Mouse (Mus musculus) ovary, adult 18-20 months (tissue): Measurements from ENCODE around the gene Ddo.

Source experiments
- DNase-seq: peaks from one replicate; pipeline ENCODE4 v3.0.0; 2022; ENCODE audit warnings: low spot score, mixed read lengths

Ddo gene

DNA sequence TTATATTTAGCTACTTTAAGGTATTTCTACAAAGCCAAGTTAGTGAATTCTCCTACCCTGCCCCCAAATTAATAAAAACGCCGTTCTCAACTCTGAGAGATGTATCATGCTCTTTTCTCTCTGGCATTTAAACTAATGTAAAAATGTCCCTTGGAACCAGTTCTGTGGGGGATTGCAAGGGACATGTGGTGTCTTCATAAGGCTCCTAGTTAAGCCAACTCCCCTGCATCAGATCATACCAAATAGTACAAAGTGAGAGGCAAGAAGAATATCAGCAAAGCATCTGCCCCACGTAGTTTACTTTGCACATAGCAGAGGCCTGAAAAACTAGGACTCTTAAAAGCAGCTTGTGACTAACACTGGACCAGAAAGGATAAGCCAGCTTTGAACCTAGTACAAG, 86.9 kb downstream of the Ddo start:
- no peak for DNase-seq

DNA sequence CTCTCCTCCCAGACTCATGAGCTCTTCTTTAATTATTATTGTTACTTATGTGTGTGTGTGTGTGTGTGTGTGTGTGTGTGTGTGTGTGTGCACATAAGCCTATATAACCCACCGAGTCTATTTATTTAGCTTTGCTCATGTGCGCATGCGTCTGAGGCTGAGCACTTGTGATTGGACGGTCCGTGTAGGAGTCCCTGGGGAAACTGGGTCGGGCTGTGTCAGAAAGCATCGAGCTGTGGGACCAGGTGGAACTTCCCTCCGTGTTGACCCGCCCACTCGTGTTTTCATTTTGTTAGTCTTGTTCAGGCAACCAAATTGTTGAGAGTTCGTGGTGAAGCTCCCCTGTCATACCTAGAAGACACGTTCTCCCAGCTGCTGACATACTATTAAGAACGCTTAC, 88.6 kb downstream of the Ddo start:
- DNase-seq: no peak

DNA sequence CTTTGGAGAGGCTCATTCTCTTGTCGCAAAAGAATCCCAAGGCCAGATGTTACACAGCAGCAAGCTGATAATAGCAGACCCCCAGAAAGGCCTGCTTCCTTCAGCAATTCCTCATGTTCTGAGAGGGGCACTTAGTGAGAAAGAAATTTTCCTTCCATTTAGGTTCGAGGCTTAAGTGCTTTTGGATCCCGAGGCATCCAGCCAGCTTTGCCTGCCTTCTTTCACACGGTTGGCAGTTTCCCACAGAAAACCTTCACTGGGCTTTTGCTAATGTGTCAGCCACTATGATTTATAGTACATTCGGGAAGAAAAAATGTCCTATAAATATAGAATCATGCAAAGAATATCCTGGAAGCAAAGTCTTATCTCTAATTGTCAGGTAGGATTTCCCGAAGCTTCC, 89.3 kb downstream of the Ddo start:
- no peak for DNase-seq

DNA sequence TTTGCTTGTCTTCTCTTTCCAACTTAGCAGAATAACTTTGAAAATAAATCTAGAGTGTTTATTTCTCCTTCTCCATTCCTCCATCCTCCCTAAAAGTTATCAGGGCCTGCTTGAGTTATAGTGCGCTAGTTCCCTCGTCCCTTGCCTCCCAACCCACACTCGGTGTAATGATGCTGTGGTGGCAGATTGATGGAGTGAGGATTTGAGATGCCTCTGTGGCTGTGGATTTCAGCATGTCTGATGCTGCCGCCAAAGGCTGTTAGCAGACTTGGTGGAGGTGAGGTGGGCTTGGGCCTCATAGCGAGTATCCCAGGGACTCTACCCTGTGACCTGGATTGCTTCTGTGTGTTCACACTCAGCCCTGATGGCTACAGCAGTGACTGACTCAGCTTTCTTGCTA, 91.1 kb downstream of the Ddo start:
- DNase-seq: no peak

DNA sequence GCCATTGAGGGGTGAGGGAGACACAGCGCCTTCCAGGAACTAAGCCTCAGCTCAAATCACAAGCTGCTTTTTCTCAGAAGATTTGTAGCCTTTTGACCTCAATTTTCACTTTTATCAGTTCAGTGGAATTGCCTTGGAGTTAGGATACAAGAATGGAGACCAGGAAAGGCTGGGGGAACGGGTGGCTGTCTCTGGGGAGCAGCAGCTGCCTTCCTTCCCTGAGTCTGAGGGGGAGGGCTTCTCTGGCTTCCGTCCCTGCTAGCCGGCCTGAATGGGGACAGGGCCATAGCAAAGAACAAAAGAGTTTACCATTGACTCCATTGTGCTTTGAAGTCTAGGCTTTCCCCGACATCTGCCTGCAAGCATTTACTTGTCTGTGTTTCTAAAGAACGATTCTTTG, 94.5 kb downstream of the Ddo start:
- DNase-seq: no peak

DNA sequence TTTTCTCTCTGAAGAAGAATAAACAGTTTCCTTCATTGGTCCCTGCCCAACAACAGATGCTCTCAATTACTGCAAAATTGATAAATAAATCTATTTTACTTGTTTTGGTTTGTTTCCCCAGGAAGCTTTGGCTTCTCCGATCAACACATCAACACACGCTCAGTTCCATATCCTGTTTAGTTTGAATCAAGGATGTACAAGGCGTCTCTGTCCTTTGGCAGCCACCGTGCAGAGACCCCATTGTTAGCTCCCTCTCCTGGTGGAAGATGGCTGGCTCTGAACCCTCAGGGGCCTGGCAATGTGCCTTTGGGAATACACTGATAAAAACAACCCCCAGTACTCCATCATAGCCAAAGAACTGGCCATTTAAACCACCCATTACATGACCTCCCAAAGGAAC, 95.3 kb downstream of the Ddo start:
- no peak for DNase-seq

DNA sequence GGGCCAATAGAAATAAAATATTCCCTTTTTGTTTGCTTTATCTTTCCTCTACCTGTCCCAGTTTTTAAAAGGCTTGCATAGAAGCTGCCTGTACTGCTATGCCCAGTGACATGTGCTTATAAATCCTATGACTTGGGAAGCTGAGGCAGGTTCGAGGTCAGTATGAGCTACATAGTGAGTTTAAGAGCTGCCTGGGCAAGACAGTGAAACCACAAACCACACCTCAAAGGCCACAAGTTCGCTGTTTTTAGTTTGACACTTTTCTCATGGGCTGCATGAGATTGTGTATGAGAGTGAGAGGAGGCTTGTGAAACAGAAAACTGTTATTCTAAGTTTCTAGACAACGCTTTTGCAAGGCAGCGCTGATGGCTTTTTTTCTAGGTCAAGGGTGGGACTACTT, 95.7 kb downstream of the Ddo start:
- DNase-seq: peak; percentile 12

DNA sequence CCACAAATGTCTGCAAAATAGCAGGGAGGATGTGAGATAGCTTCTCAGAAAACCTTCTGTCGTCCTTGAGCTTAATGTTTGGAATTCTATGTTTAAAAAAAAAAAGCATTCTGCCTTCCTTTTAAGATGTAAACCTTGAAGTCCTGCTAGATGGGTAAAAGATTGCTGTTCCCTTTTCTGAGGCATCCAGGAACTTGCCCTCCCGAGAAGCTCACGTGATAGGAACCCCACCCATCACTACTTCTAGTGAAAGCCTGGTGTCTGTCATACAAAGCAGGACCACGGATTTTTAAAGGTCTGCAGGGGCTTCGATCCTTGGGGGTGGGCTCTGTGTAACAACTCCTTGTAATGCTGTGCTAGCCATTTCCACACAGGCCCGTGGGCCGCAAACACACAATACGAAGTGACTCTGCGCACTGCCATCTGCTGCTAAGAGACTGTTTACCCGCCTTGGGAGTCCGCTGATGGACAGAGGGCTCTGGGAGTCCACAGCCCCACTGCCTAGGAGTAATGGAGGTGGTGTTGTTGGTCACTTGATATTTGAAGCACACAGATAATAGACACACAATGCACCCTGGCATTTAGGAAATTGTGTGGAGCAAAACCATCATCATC, 96.6 kb downstream of the Ddo start:
- no peak for DNase-seq

DNA sequence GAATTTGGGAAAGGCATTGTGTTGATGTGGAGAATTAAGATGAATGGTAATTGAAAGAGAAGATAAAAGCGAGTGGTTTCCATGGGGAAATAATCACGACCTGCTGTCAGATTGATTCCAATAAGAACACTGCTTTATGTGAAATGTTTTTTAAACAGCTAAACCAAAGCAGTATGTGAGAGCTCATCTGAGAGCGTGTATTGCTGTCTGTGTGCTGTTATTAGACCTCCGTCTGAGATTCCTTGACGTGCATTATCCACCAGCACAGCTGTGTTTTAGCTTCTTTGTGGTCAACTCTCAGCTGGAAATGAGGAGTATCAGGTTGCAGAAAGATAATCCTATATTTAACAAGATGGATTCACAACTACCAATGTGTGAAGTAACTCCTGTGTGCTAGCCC, 97.2 kb downstream of the Ddo start:
- DNase-seq: no peak

DNA sequence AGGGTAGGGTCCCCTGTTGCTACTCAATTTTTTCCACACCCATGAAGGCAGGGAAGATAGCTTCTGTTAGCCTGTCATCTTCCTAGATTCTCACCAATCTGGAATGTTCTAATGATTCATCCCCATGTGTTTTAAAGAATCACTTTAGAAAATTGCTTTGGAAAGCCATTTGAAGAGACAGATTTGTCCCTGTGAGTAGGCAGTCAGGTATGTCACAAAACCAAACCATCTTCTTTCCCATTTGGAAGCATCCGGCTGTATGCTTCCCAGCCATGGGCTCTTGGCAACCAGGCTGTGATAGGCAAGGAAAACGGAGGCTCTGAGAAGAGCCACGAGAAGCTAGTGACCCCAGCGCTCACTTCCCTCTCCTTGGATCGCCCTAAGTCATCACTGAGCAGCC, 100.4 kb downstream of the Ddo start:
- DNase-seq: no peak
